Mouse (Mus musculus) heart, embryonic 10.5 days (tissue): Measurements from ENCODE around the gene Ankrd35. TPM values are rescaled to one million over a fixed set of nuclear protein-coding genes. Genes with fewer than 3 reads are reported as not detected.
"Not testable (repeated sequence)": the region's sequence is repeated elsewhere in the genome, so short reads cannot be mapped to it uniquely, and the experiment has no call there.

Source experiments
- DNase-seq: peaks from one replicate; pipeline ENCODE4 v3.0.0-alpha.2; 2017; ENCODE audit warnings: low spot score
- H3K27ac ChIP-seq: fragments of 300-500 bp; sonication (generic); 2 replicates; pipeline ENCODE4 v1.5.1; 2016; ENCODE audit warnings: mild to moderate bottlenecking
- H3K27me3 ChIP-seq: fragments of 300-500 bp; sonication (generic); 2 replicates; pipeline ENCODE4 v1.6.1; 2016; ENCODE audit warnings: mild to moderate bottlenecking; ENCODE audit not compliant: poor library complexity, insufficient read depth, severe bottlenecking
- H3K36me3 ChIP-seq: fragments of 300-500 bp; sonication (generic); 2 replicates; pipeline ENCODE4 v1.6.1; 2016; ENCODE audit warnings: mild to moderate bottlenecking, moderate library complexity
- H3K4me1 ChIP-seq: fragments of 300-500 bp; sonication (generic); 2 replicates; pipeline ENCODE4 v1.6.1; 2016; ENCODE audit warnings: mild to moderate bottlenecking
- H3K4me3 ChIP-seq: fragments of 300-500 bp; sonication (generic); 2 replicates; pipeline ENCODE4 v1.5.1; 2016; ENCODE audit warnings: mild to moderate bottlenecking, moderate library complexity
- H3K9me3 ChIP-seq: fragments of 300-500 bp; sonication (generic); 2 replicates; pipeline ENCODE4 v1.6.1; 2016; ENCODE audit warnings: mild to moderate bottlenecking, moderate library complexity
- WGBS: fragments of 180-500 bp; shearing (Covaris S2); methylation state at CpG from one replicate; pipeline ENCODE4 v1.1.7; 2016; 5-methylcytosine and 5-hydroxymethylcytosine counted together
- polyA plus RNA-seq: library from polyadenylated mRNA; unstranded; fragments of >200 nt; fragmentation: Nextera tagmentation; extraction: Ambion mirVana; gene quantifications from 2 replicates; pipeline ENCODE4 v1.2.1, GENCODE M21; 2016

The Ankrd35 gene
- polyA plus RNA-seq, 1 experiment from 2014 or later, result 0.14 TPM

DNA sequence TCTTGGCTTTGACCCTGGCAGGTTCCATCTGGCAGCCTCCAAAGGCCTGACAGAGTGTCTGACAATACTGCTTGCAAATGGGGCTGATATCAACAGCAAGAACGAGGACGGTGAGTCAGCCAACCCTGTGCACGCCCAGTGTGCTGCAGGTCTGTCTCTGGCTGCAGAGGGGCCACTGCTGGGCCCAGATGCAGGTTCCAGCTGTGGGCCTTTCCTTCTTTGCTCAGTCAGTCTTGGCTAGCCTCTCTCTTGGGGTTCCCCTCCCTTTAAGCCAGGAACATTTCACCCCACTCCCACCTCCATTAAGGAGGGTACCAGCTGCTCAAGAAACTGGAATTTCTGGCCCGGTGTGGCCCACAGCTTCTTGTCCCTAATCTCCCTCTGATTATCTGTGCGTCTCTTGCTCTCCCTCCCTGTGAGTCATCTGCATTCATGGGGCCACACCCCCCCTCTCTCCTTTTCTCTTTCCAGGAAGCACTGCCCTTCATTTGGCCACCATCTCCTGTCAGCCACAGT, 9.3 kb downstream of the Ankrd35 start:
- Histone ChIP-seq H3K4me1 (peaks cover 12% of the 10 kb centered on the region), H3K27ac (no peak overlapping the region), H3K9me3 (no peaks in the 10 kb centered on the region), H3K27me3 (peaks cover 58% of the 10 kb centered on the region), H3K36me3 (no peaks in the 10 kb centered on the region), H3K4me3 (no peak overlapping the region)
- 11% methylated on average over 5 of the region's 5 CpGs for WGBS
- peak; percentile 71 for DNase-seq

DNA sequence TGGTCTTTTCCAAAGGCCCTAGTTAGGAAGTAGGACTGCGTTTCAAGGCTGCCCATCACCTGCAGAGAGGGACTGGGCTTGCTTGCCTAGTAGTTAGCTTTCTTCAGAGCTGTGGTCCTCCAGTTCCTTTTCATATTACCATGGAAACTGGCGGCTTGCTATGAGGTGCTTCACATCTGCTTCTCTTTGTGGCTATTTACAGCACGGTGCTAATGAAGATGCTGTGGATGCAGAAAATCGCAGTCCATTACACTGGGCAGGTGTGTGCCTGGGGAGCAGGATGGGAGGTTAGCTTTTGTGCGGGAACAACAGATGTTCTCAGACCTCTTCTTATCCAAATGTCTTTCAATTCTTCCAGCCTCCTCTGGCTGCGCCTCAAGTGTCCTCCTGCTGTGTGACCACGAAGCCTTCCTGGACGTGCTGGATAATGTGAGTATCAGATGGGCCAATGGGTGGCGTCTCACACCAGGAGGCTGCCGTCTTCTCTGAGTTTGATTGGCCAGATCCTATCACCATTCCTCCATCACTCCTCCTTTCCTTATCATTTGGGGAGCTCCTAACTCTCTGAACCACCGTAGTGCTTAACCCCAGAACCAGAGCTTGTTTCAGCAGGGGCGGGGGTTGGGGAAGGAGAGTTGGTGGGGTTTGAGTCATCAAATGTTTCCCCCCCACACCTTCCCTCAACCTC, 10.5 kb downstream of the Ankrd35 start:
- H3K4me3 ChIP-seq, result no peak overlapping the region
- WGBS, result 18% methylated on average over 12 of the region's 12 CpGs
- peaks cover 68% of the 10 kb centered on the region for H3K27me3 ChIP-seq

DNA sequence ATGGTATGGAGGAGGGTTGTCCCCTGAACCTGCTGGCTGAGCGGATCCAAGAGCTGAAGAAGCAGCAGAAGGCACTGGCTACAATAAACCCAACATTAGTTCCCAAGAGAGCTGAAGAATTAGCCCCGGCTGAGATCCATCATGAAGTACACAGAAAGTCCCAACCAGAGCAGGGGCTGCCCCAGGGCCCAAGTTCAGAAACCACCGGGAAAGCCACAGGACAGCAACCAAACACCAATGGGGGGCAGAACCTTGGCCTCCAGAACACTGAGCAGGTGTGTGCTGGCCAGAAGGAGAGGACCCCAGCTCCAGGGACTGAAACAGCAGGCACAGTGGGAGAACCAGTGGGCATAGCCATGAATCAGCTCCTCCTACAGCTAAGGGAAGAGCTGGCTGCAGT, 13.6 kb downstream of the Ankrd35 start:
- Histone ChIP-seq H3K9me3 (no peaks in the 10 kb centered on the region), H3K4me1 (peaks cover 20% of the 10 kb centered on the region), H3K36me3 (no peaks in the 10 kb centered on the region), H3K27ac (no peak overlapping the region), H3K4me3 (no peak overlapping the region), H3K27me3 (peaks cover 68% of the 10 kb centered on the region)
- WGBS, result 85% methylated on average over 3 of the region's 3 CpGs
- DNase-seq, result no peak

More for the DNA sequence above, 10.5 kb downstream of the Ankrd35 start:
- Histone ChIP-seq H3K4me1 (peaks cover 20% of the 10 kb centered on the region), H3K27ac (no peak overlapping the region), H3K36me3 (no peaks in the 10 kb centered on the region), H3K9me3 (no peaks in the 10 kb centered on the region)
- DNase-seq, result no peak

DNA sequence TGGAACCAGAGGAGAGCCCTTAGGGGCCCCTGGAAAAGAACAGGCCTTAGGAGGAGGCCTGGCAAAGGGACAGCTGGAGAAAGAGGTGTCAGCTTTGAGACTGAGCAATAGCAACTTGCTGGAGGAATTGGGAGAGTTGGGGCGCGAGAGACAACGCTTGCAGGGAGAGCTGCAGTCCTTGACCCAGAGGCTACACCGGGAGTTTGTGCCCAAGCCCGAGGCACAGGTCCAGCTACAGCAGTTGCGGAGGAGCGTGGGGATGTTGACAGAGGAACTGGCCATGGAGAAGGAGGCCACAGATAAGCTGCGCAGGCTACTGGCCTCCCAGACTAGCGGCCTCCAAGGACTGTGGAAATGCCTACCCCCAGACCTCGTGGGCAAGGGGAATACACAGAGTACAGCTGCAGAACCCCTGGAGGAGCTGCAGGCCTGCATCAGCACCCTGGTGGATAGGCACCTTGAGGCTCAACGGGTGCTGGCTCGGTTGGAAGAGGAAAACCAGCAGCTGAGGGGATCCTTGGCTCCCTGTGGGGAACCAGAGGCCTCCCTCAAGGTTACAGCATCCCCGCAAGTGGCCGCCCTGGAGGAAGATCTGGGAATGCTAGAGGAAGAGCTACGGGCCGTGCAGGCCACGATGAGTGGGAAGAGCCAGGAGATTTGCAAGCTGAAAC, 14.4 kb downstream of the Ankrd35 start:
- no peaks in the 10 kb centered on the region for H3K36me3 ChIP-seq
- H3K4me1 ChIP-seq, result peaks cover 16% of the 10 kb centered on the region
- H3K27me3 ChIP-seq, result peaks cover 64% of the 10 kb centered on the region
- DNase-seq, result no peak
- 41% methylated on average over 17 of the region's 17 CpGs for WGBS
- no peaks in the 10 kb centered on the region for H3K9me3 ChIP-seq
- H3K4me3 ChIP-seq, result peak overlapping the region; percentile 55
- H3K27ac ChIP-seq, result no peak overlapping the region

DNA sequence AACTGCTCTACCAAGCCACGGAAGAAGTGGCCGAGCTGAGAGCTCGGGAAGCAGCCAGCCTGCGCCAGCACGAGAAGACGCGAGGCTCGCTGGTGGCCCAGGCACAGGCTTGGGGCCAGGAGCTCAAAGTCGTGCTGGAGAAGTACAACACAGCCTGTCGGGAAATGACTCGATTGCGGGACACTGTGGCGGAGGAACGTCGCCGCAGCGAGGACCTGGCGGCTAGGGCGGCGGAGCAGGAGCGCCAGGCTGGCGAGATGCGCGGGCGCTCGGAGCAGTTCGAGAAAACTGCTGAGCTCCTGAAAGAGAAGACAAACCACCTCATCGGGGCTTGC, 14.9 kb downstream of the Ankrd35 start:
- Histone ChIP-seq H3K27ac (no peak overlapping the region), H3K27me3 (peaks cover 64% of the 10 kb centered on the region)
- DNase-seq, result no peak

DNA sequence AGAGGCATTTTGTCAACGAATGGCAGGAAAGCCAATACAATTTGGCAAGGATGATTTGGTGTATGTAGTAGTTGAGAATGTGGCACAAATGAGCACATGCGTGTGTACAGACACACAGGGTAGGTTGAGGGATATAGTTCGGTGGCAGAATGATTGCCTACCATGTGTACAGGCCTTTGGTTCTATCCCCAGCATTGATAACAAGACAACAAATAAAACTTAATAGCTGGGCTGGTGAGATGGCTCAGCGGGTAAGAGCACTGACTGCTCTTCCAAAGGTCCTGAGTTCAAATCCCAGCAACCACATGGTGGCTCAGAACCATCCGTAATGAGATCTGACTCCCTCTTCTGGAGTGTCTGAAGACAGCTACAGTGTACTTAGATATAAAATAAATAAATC, 16.1 kb downstream of the Ankrd35 start:
- 90% methylated on average over 5 of the region's 5 CpGs for WGBS
- DNase-seq, H3K9me3 ChIP-seq, H3K36me3 ChIP-seq, H3K27ac ChIP-seq, H3K4me3 ChIP-seq: not testable (repeated sequence)
- H3K4me1 ChIP-seq, result peaks cover 14% of the 10 kb centered on the region
- peaks cover 55% of the 10 kb centered on the region for H3K27me3 ChIP-seq

More for the DNA sequence above, 14.9 kb downstream of the Ankrd35 start:
- 12% methylated on average over 28 of the region's 28 CpGs for WGBS
- H3K4me3 ChIP-seq, result peak overlapping the region; percentile 55
- H3K36me3 ChIP-seq, result no peaks in the 10 kb centered on the region
- peaks cover 14% of the 10 kb centered on the region for H3K4me1 ChIP-seq
- no peaks in the 10 kb centered on the region for H3K9me3 ChIP-seq

DNA sequence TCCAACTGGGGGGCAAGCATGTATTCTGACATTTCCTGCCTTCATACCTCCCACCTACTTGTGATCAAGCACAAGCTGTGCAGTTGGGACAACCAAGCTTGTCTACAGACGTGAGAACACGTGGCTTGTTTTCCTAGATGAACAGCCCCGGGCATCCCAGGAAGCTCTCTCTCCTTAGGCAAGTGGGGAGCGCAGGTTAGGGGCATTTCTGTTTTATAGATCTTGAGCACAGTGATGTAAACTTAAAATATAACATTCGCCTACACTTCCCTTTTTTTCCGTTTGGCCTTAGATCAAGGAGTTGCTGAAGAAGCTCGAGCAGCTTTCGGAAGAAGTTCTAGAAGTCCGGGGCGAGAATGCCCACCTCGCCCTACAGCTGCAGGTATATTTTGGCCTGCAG, 18.9 kb downstream of the Ankrd35 start:
- DNase-seq, result no peak
- no peak overlapping the region for H3K27ac ChIP-seq
- H3K9me3 ChIP-seq, result no peaks in the 10 kb centered on the region
- H3K36me3 ChIP-seq, result no peaks in the 10 kb centered on the region
- H3K4me3 ChIP-seq, result no peak overlapping the region
- 78% methylated on average over 11 of the region's 11 CpGs for WGBS
- peaks cover 23% of the 10 kb centered on the region for H3K4me1 ChIP-seq
- H3K27me3 ChIP-seq, result peaks cover 32% of the 10 kb centered on the region

DNA sequence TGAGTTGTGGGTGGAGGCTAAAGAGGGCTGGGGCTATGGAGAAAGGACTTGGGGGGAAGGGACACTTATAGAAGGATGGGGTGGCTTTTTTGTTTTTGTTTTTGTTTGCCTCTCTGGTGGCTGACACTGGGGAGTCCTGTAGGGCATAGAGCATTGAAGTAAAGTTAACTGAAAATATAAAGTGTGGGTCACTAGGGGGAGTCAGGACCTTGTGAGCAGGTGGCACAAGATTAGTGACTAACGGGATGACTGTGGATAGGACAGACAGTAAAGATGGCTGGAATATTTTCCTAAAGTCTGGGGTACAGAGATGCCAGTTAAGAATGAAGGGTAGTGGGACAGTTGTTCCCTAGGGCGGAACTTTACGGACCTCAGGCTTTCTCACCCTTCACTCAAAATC, 20.4 kb downstream of the Ankrd35 start:
- Histone ChIP-seq H3K4me3 (no peak overlapping the region), H3K27ac (no peak overlapping the region), H3K27me3 (peaks cover 19% of the 10 kb centered on the region), H3K4me1 (peaks cover 14% of the 10 kb centered on the region; the same call in 1 of the 2 replicates), H3K9me3 (no peaks in the 10 kb centered on the region), H3K36me3 (no peaks in the 10 kb centered on the region)
- 53% methylated on average over 3 of the region's 3 CpGs for WGBS
- DNase-seq, result no peak

DNA sequence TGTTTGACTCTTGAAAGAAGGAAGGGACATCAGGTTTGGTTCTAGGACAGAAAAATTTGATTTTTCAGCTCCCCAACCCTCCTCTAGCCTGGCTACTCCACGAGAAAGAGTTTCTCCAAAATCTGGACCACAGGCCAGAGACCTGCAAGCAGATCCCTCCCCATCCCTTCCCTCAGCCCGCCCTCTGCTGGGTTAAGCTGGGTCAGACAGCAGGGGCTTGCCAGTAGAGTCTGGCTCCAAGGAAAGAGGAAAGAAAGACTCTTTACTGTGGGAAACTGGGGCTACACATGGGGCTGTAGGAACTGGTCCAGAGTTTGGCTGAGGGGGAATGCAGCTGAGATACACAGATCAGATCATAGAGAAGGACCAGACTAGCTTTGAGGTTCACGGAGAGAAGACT, 22.6 kb downstream of the Ankrd35 start:
- no peak overlapping the region for H3K27ac ChIP-seq
- no peaks in the 10 kb centered on the region for H3K36me3 ChIP-seq
- H3K4me1 ChIP-seq, result peaks cover 26% of the 10 kb centered on the region
- H3K9me3 ChIP-seq, result no peaks in the 10 kb centered on the region
- WGBS, result 11% methylated on average over 3 of the region's 3 CpGs
- peaks cover 11% of the 10 kb centered on the region for H3K27me3 ChIP-seq
- no peak for DNase-seq
- peak overlapping the region; percentile 8; the same call in 1 of the 2 replicates for H3K4me3 ChIP-seq

DNA sequence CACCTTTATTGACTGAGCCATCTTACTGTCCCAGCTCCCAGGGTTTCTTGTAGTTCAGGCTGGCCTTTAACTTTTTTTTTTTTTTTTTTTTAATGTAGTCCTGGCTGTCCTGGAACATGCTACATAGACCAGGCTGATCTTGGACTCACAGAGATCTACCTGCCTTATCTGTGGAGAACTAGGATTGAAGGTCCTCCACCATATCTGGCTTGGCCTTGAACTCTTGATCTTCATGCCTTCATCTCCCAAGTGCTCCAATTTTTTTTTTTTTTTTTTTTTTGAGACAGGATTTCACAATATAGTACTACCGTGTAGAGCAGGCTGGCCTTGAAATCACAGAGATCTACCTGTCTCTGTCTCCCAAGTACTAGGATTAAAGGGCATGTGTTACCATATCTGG, 23.6 kb downstream of the Ankrd35 start:
- Histone ChIP-seq H3K9me3 (no peaks in the 10 kb centered on the region), H3K27me3 (peaks cover 11% of the 10 kb centered on the region), H3K27ac (no peak overlapping the region), H3K36me3 (no peaks in the 10 kb centered on the region), H3K4me1 (peaks cover 34% of the 10 kb centered on the region), H3K4me3 (no peak overlapping the region)
- DNase-seq, result no peak
- 74% methylated on average over 1 of the region's 1 CpGs for WGBS

DNA sequence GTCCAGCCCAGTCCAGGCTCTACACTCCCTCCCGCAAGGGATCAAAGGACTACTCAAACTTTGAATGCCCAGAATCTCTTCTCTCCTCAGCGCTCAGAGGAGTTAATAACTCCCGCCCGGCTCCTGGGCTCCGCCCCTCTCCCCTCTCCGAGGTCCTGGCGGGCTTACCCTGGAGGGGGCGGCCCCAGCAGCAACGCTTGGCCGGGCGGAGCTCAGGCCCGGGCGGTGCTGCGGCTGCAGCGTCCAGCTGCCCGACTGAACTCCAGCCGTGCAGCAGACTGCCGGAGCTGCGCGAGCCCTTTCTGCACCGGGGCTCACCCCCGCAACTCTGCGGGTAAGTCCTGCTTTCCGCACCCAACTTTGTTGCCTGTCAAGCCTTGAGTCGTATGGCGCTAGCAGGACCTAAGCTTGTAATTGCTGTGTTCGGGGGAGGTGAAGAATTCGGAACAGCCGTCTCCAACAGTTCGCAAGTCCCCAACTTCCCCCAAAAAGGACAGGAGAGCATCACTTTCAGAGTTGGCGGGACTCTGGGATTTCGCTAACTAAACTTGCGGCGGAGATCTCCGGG, 26.4 kb downstream of the Ankrd35 start, which contains the start of gene Pias3:
TSS of gene Pias3 (plus strand) at position 187 of the 568 bp plus-strand sequence.
- peak; percentile 94 for DNase-seq
- peak within 1 kb of the TSS; percentile 93 for H3K4me3 ChIP-seq
- peaks cover 45% of the 10 kb centered on the region for H3K4me1 ChIP-seq
- H3K27ac ChIP-seq, result peak within 1 kb of the TSS; percentile 98
- WGBS, result under 1% methylated on average over 35 of the region's 35 CpGs
- H3K27me3 ChIP-seq, result no peaks in the 10 kb centered on the region
- H3K36me3 ChIP-seq, result peaks cover 23% of the 10 kb centered on the region
- no peaks in the 10 kb centered on the region for H3K9me3 ChIP-seq

DNA sequence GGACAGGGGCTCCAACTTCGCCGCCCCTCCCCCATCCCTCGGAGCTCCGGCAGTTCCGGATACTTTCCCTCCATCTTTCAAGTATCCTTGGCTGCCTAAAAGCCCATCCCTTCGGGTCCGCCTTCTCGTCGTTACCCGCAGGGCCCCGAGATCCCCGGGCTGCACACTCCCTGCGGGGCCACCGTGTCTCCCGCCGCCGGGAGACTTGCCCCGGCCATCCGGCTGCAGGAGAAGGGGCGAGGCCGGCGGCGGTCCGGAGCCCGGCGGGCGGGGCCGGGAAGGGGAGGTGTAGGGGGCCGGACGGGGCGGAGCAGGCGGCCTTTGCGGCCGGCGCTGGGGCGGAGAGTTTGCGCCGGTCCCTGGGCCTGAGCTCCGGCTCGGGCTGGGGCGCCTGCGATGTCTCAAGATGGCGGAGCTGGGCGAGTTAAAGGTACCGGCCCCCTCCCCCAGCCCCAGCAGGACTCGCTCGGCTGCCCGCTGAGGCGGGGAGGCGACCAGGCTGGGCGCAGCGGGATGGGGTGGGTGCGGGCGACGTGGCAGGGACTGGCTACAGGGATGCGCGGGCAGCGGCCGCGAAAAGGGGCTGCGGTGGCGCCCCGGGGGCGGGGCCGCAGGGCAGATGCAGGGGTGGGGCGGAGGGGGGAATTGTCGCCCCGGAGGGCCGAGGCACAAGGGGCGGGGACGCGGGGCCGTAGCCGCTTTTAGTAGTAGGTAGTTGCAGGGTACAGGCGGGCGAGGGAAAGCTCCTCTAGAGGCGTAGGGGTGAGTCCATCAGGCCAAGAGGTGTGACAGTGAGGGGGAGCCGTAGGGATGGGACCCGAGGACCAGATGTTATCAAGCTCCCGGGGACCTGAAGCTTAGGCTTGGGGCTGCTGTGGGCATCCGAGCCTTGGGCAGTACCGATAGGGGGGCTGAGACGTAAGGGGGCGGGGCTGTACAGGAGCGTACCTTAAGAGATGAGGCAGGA, 27.1 kb downstream of the Ankrd35 start:
- peaks cover 31% of the 10 kb centered on the region for H3K36me3 ChIP-seq
- H3K27ac ChIP-seq, result peak overlapping the region; percentile 98
- H3K27me3 ChIP-seq, result no peaks in the 10 kb centered on the region
- peak overlapping the region; percentile 93 for H3K4me3 ChIP-seq
- H3K4me1 ChIP-seq, result peaks cover 45% of the 10 kb centered on the region
- peak; percentile 95 for DNase-seq
- under 1% methylated on average over 85 of the region's 85 CpGs for whole genome bisulfite sequencing
- H3K9me3 ChIP-seq, result no peaks in the 10 kb centered on the region
